Mouse (Mus musculus): ENCODE results near the gene Cdh3. TPM values are rescaled to one million over a fixed set of nuclear protein-coding genes. Genes with fewer than 3 reads are reported as not detected.

Gene Cdh3
- total and polyA plus RNA-seq, 3 experiments: not detected

DNA sequence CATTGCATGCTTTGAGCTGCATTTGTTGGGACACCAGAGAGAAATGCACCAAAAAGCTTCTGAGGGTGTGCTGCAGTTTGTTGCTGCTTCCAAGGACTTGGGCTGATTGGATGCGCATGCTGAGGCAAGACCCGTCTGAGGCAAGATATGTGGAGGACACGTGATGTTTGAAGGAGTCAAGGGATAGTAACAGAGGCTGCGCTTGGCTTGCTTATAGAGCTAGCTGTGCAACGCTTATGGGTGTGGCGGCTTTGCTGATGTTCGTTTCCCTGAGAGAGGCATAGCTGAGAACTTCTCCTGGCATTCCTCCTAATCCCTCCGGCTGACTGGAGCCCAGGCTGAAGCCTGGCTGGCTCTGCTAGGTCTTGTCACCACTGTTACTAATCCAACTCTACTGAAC is 76.2 kb downstream of the Cdh3 start:
- no peak overlapping the region for H3K4me3 ChIP-seq (ENCODE audit: control insufficient read depth in 1 of 2, insufficient read depth in 1 of 2, low read depth in 2 of 2, low read length in 2 of 2)
- no peak overlapping the region for H3K27ac ChIP-seq (ENCODE audit: control insufficient read depth, low read depth, low read length)
- DNase-seq (ENCODE audit: low read depth, low spot score): no peak
- H3K4me1 ChIP-seq (ENCODE audit: control insufficient read depth in 1 of 2, insufficient read depth in 2 of 2, low read length in 2 of 2): no peaks in the 10 kb centered on the region
- no peaks in the 10 kb centered on the region for H3K9me3 ChIP-seq (replicated peaks; ENCODE audit: insufficient read depth, low read length)
- H3K79me2 ChIP-seq (ENCODE audit: control insufficient read depth, insufficient read depth, low read length, poor library complexity): no peaks in the 10 kb centered on the region
- TF ChIP-seq MEF2A (IDR thresholded peaks at IDR 0.05; ENCODE audit: extremely low read depth, insufficient replicate concordance, low read depth, low read length, poor library complexity, severe bottlenecking) (no peak), UBTF (IDR thresholded peaks at IDR 0.05; ENCODE audit: borderline replicate concordance, insufficient read depth, low read depth, low read length) (no peak), MAFK (IDR thresholded peaks at IDR 0.05; ENCODE audit: borderline replicate concordance, low read depth, low read length) (no peak), USF2 (IDR thresholded peaks at IDR 0.05; ENCODE audit: borderline replicate concordance in 1 of 2, insufficient read depth in 1 of 2, low read depth in 1 of 2, low read length in 2 of 2) (no peak), NELFE (IDR thresholded peaks at IDR 0.05; ENCODE audit: low read depth, low read length) (no peak), RCOR1 (IDR thresholded peaks at IDR 0.05; ENCODE audit: low read depth, low read length) (no peak), HCFC1 (IDR thresholded peaks at IDR 0.05; ENCODE audit: low read depth, low read length) (no peak), GABPA (IDR thresholded peaks at IDR 0.05; ENCODE audit: low read depth, low read length) (no peak), JUND (IDR thresholded peaks at IDR 0.05; ENCODE audit: low read depth, low read length) (no peak), ETS1 (IDR thresholded peaks at IDR 0.05; ENCODE audit: low read depth, low read length) (no peak)
- H3K36me3 ChIP-seq (ENCODE audit: control insufficient read depth in 1 of 2, insufficient read depth in 2 of 2, low read length in 2 of 2): no peaks in the 10 kb centered on the region
- no peak overlapping the region for H3K9ac ChIP-seq (ENCODE audit: control insufficient read depth, low read depth, low read length, poor library complexity, severe bottlenecking)
- H3K27me3 ChIP-seq (ENCODE audit: control insufficient read depth in 1 of 2, insufficient read depth in 2 of 2, low read length in 2 of 2): peaks cover 0 to 5% of the 10 kb centered on the region in 2 experiments; a peak in 2 of 4 replicates

DNA sequence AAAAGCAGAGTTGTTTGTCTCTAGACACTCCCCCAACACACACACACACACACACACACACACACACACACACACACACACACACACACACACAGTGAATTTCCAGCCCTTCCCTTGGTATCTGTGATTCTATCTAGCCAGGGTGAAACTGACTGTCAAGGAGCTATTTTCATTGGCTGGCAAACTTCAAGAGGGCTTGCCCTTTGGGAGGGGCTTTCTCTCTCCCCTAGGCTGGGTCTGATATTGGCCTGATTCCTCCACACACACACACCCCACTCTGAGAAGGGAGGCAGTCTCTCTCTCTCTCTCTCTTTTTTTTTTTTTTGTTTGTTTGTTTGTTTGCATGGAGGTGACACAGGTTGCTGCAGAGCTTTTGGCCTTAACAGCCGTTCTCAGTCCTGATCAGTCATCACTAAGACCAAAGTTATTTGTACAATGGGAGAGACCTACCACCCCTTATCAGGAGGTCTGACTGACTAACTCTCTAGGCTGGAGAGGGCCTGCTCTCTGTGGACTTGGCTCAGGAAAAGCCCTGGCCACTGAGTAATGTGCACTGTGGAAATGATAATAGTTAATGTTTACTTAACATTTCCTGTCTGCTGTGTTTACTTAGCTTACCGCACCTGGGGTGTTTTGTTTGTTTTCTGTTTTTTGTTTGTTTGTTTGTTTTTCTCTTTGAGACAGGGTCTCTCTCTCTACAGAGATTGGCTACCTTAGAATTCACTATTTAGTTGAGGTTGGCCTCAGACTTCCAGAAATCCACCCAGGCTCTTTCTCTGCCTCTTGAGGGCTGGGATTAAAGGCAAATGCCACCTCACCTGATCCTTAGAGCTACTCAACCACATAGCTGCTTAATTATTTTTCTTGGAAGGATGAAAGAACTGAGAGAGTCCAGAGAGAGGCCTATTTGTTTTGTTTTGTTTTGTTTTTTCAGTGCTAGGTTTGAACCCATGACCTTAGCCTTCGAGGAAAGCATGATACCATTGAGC is 78.0 kb downstream of the Cdh3 start:
- no peak overlapping the region for H3K27ac ChIP-seq (ENCODE audit: control insufficient read depth, low read depth, low read length)
- H3K4me3 ChIP-seq (ENCODE audit: control insufficient read depth in 1 of 2, insufficient read depth in 1 of 2, low read depth in 2 of 2, low read length in 2 of 2): no peak overlapping the region
- no peaks in the 10 kb centered on the region for H3K4me1 ChIP-seq (ENCODE audit: control insufficient read depth in 1 of 2, insufficient read depth in 2 of 2, low read length in 2 of 2)
- no peak for TF ChIP-seq NELFE (IDR thresholded peaks at IDR 0.05; ENCODE audit: low read depth, low read length)
- no peak for TF ChIP-seq E2F4 (IDR thresholded peaks at IDR 0.05; ENCODE audit: borderline replicate concordance, low read depth, low read length)
- no peak for TF ChIP-seq RAD21 (IDR thresholded peaks at IDR 0.05; ENCODE audit: low read depth, low read length)
- no peak for TF ChIP-seq MAX (IDR thresholded peaks at IDR 0.05; ENCODE audit: low read length)
- no peak for TF ChIP-seq CTCF (IDR thresholded peaks at IDR 0.05 in 2 of 3, conservative IDR thresholded peaks at IDR 0.05 in 1 of 3; ENCODE audit: control insufficient read depth in 1 of 3, insufficient read depth in 1 of 3, low read depth in 2 of 3, low read length in 3 of 3, poor library complexity in 1 of 3, severe bottlenecking in 1 of 3)
- no peak for TF ChIP-seq MYC (IDR thresholded peaks at IDR 0.05; ENCODE audit: low read depth, low read length)
- no peak for TF ChIP-seq CHD2 (IDR thresholded peaks at IDR 0.05; ENCODE audit: low read length)
- TF ChIP-seq UBTF (IDR thresholded peaks at IDR 0.05; ENCODE audit: borderline replicate concordance, insufficient read depth, low read depth, low read length): no peak
- no peak for TF ChIP-seq CHD1 (IDR thresholded peaks at IDR 0.05; ENCODE audit: low read depth, low read length)
- TF ChIP-seq POLR2AphosphoS2 (IDR thresholded peaks at IDR 0.05; ENCODE audit: low read length): no peak
- TF ChIP-seq SMC3 (IDR thresholded peaks at IDR 0.05; ENCODE audit: low read depth, low read length): no peak
- TF ChIP-seq ZMIZ1 (IDR thresholded peaks at IDR 0.05; ENCODE audit: low read depth, low read length): no peak
- no peak for TF ChIP-seq EP300 (IDR thresholded peaks at IDR 0.05; ENCODE audit: low read depth in 1 of 2, low read length in 2 of 2)
- no peak for TF ChIP-seq MYB (IDR thresholded peaks at IDR 0.05; ENCODE audit: low read depth, low read length)
- TF ChIP-seq MEF2A (IDR thresholded peaks at IDR 0.05; ENCODE audit: extremely low read depth, insufficient replicate concordance, low read depth, low read length, poor library complexity, severe bottlenecking): no peak
- TF ChIP-seq ELF1 (IDR thresholded peaks at IDR 0.05; ENCODE audit: low read depth, low read length): no peak
- TF ChIP-seq ETS1 (IDR thresholded peaks at IDR 0.05; ENCODE audit: low read depth, low read length): no peak
- no peaks in the 10 kb centered on the region for H3K9me3 ChIP-seq (replicated peaks; ENCODE audit: insufficient read depth, low read length)
- no peak overlapping the region for H3K9ac ChIP-seq (ENCODE audit: control insufficient read depth, low read depth, low read length, poor library complexity, severe bottlenecking)
- H3K36me3 ChIP-seq (ENCODE audit: control insufficient read depth in 1 of 2, insufficient read depth in 2 of 2, low read length in 2 of 2): no peaks in the 10 kb centered on the region
- peak; percentile 48 for DNase-seq (ENCODE audit: low read depth, low spot score)
- no peaks in the 10 kb centered on the region for H3K79me2 ChIP-seq (ENCODE audit: control insufficient read depth, insufficient read depth, low read length, poor library complexity)
- H3K27me3 ChIP-seq (ENCODE audit: control insufficient read depth in 1 of 2, insufficient read depth in 2 of 2, low read length in 2 of 2): peaks cover 0 to 1% of the 10 kb centered on the region in 2 experiments; a peak in 3 of 4 replicates

Measured in MEL (cell line).